Mouse (Mus musculus) embryonic fibroblast, embryonic 13.5 days (primary cell): ENCODE measurements around the gene Prkcsh.

Experiments used
- CTCF ChIP-seq: IDR thresholded peaks from 2 replicates; pipeline ENCODE4 v1.5.1; 2011; ENCODE audit warnings: mild to moderate bottlenecking, control low read depth, low read length, moderate library complexity, borderline replicate concordance; ENCODE audit not compliant: insufficient read depth
- POLR2A ChIP-seq: IDR thresholded peaks from 2 replicates; pipeline ENCODE4 v1.6.1; 2011; ENCODE audit warnings: low read depth, mild to moderate bottlenecking, control low read depth, low read length, moderate library complexity

DNA sequence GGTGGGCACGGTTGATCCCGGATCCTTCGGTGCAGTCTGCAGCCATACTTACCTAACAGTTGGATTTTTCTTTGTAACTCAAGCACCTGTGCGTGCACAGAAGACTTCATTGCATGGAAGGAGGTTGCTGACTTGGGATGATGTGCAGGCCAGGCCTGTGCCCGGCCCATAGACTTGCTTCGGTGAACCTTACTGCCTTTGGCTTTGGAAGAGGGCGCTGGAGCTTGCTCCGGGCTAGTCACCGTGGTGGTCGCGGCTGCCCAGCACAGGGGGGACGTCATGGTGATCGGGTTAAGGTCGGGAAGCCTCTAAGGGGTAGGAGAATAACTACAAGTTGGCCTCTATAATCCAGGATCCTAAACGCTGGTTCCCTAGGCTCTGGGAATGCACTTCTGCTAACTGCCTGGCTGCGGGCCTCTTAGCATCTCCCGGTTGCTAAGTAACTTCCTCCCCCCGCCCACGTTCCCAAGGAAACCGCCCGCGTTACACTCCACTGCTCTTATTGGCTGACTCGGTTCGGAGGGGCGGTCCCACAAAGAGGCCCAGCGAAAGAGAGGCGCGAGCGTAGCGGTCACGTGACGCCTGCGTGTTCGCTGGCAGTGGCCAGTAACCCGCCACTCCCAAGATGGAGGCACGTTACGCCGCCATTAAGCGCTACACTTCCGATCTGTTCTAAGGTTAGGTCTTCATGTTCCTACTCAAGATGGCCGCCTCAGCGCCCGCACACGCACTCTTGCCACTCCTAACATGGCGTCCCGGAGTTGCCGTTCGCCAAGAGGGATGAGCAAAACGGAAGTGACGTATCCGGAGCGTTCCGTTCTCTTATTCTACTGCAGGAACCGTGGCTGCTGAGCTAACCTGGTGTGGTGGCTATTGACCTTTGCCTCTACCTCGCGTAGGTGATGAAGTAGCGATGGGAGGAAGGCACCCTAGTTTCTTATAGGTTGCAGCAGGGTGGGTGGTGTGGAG, at the start of gene Prkcsh, which contains the start of gene Ccdc151:
- peak; percentile 96 for TF ChIP-seq POLR2A
- no peak for TF ChIP-seq CTCF
